Comparison of ENCODE assay signal across 8 mouse cellular contexts in the genomic region with DNA sequence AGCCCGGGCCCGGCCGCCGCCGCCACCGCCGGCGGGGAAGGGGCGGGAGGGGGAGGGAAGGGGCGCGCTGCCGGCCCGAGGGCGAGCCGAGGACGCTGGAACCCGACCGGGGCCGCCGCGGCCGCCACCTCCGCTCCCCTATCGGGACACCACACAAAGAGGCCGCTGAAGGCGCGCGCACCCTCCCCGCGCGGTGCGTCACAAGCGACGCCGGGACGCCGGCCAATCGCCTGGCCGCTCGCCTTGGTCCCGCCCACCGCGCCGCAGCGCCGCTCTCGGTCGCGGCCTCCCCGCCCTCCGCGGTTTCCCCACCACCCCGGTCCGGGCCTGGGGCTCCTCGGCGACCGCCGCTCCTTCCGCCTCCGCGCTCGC. TPM values are rescaled to one million over a fixed set of nuclear protein-coding genes. Genes with fewer than 3 reads are reported as not detected.
DNase-seq lines count a peak whose midpoint lies in the region; ATAC-seq and TF ChIP-seq lines count a peak whose summit lies in the region.

A gene (minus strand): TSS at position 161 of the 372 bp plus-strand sequence.

- H3K9me3 ChIP-seq in intestine, postnatal 0 days (ENCODE audit: control insufficient read depth), result no peaks in the 10 kb centered on the region
- no peaks in the 10 kb centered on the region for H3K9me3 ChIP-seq in midbrain, embryonic 10.5 days (replicated peaks)

- ATAC-seq in intestine, postnatal 0 days, result peak; percentile 94

- intact Hi-C loops in left cerebral cortex, postnatal 36 days (cut with DNase I), result loop anchor here (2.0 to 5.0 kb wide), 2 partner anchors 16 to 89 kb away; a partner anchor contains a TSS

- H3K4me3 ChIP-seq in intestine, postnatal 0 days (ENCODE audit: low read depth, low read length), result peak within 1 kb of the TSS; percentile 67
- H3K4me3 ChIP-seq in midbrain, embryonic 10.5 days, result peak within 1 kb of the TSS; percentile 97

- peak; percentile 98 for DNase-seq in adrenal gland, postnatal 10 days
- DNase-seq in embryo, embryonic 9.5 days (ENCODE audit: extremely low spot score), result peak; percentile 96
- DNase-seq in gonadal fat pad, adult 2 months (ENCODE audit: low read depth), result no peak
- DNase-seq in left cerebral cortex, postnatal 36 days (ENCODE audit: low spot score in 2 of 2), result peak; percentile 95 to 98
- peak; percentile 96 for DNase-seq in midbrain, embryonic 10.5 days (ENCODE audit: low spot score)
- DNase-seq in right cerebral cortex, postnatal 36 days (ENCODE audit: low spot score in 2 of 2), result peak; percentile 88 to 90
- DNase-seq in urinary bladder, postnatal 4 days (ENCODE audit: low spot score in 2 of 2), result peak; percentile 94 to 96

- no peak for TF ChIP-seq CTCF in intestine, postnatal 0 days (IDR thresholded peaks at IDR 0.05; ENCODE audit: low read depth)

- H3K9ac ChIP-seq in intestine, postnatal 0 days (ENCODE audit: low read depth, low read length), result peak within 1 kb of the TSS; percentile 92

- H3K4me2 ChIP-seq in intestine, postnatal 0 days (replicated peaks; ENCODE audit: low read depth), result peak within 1 kb of the TSS; percentile 69

- H3K27ac ChIP-seq in intestine, postnatal 0 days (ENCODE audit: low read depth, low read length), result peak within 1 kb of the TSS; percentile 99
- H3K27ac ChIP-seq in midbrain, embryonic 10.5 days (replicated peaks), result peak within 1 kb of the TSS; percentile 100

- H3K27me3 ChIP-seq in intestine, postnatal 0 days (replicated peaks; ENCODE audit: control insufficient read depth, insufficient read depth, low read length), result no peaks in the 10 kb centered on the region
- no peaks in the 10 kb centered on the region for H3K27me3 ChIP-seq in midbrain, embryonic 10.5 days (ENCODE audit: low read depth, poor library complexity, severe bottlenecking)

- under 1% methylated on average over 41 of the region's 62 CpGs for WGBS in intestine, postnatal 0 days
- under 1% methylated on average over 59 of the region's 62 CpGs for WGBS in midbrain, embryonic 10.5 days

- no peaks in the 10 kb centered on the region for H3K36me3 ChIP-seq in intestine, postnatal 0 days (ENCODE audit: control insufficient read depth, insufficient read depth)
- peaks cover 25% of the 10 kb centered on the region for H3K36me3 ChIP-seq in midbrain, embryonic 10.5 days

- no peaks in the 10 kb centered on the region for H3K4me1 ChIP-seq in intestine, postnatal 0 days (replicated peaks; ENCODE audit: control insufficient read depth, insufficient read depth, low read length)
- H3K4me1 ChIP-seq in midbrain, embryonic 10.5 days, result peaks cover 37% of the 10 kb centered on the region

RNA-seq across cellular contexts. Expression of the gene that starts here (rescaled TPM):
- 100 to 1,000 TPM; 139 to 143 TPM for total RNA-seq in adrenal gland, postnatal 10 days (2021)
- 41.5 and 60.4 TPM in 2 replicates for polyA plus RNA-seq in gonadal fat pad, adult 2 months (2012; rRNA removed)
- 27.9 and 29.5 TPM in 2 replicates for polyA plus RNA-seq in intestine, postnatal 0 days (2015; fragmentation: Nextera tagmentation; extraction: Ambion mirVana)
- 100 to 1,000 TPM; 118 to 134 TPM for total RNA-seq in left cerebral cortex, postnatal 36 days (2021)
- polyA plus RNA-seq in midbrain, embryonic 10.5 days (2016; fragmentation: Nextera tagmentation; extraction: Ambion mirVana), result 48.9 and 56.6 TPM in 2 replicates
